Mouse (Mus musculus): ENCODE measurements around the gene Lrfn3. TPM values are rescaled to one million over a fixed set of nuclear protein-coding genes. Genes with fewer than 3 reads are reported as not detected.

The Lrfn3 gene
- 7.2 TPM in 2 replicates for polyA plus RNA-seq (2014; fragmentation: Nextera tagmentation; extraction: Ambion mirVana)

DNA sequence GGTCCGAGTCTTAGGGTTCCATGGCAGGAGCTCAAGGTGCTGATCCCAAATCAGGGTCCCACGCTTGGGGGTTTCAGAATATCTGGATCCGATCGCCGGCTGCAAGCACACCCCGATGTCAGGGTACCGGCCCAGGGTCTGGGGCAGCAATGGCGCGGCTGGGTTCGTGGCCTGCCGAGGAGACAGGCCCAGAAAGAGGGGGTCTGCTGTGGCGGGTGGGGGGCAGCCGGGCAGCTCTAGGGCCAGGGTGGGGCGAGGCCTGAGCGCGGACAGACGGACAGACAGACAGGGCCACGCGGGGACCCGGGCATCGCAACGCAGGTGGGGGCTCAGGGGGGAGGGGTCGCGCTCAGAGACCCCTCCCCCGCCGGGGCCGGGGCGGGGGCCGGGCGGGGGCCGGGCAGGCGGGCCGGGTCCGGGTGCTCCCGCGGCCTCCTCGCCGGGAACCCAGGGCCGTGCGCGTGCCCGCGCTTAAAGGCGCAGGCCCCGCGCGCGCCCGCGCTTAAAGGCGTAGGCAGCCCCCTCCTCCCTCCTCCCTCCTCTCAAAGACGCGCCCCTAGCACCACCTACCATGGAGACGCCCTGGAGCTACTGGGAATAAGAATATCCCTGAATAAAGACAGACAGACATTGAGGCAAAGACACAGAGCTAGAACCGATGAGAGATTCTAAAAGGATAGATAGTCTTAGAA, at the start of gene Lrfn3:
Lrfn3 (minus strand) TSS at position 121 of the 692 bp plus-strand sequence.
- Histone ChIP-seq H3K36me3 (ENCODE audit: control insufficient read depth, insufficient read depth, low read length) (peaks cover 4% of the 10 kb centered on the region; the same call in 1 of the 2 replicates), H3K27ac (ENCODE audit: low read depth, low read length) (no peak within 1 kb of the TSS), H3K4me3 (ENCODE audit: low read depth, low read length) (peak within 1 kb of the TSS; percentile 73), H3K4me2 (ENCODE audit: low read depth, low read length, severe bottlenecking) (peak within 1 kb of the TSS; percentile 81), H3K9me3 (ENCODE audit: control insufficient read depth, low read length) (no peaks in the 10 kb centered on the region), H3K27me3 (ENCODE audit: control insufficient read depth, insufficient read depth, low read length) (no peaks in the 10 kb centered on the region), H3K4me1 (replicated peaks; ENCODE audit: control insufficient read depth, insufficient read depth, low read length) (peaks cover 3% of the 10 kb centered on the region), H3K9ac (ENCODE audit: low read length) (peak within 1 kb of the TSS; percentile 92)
- WGBS = 1% methylated on average over 44 of the region's 55 CpGs
- DNase-seq (ENCODE audit: low spot score) (peak; percentile 87), ATAC-seq (replicated peaks; ENCODE audit: low FRiP score) (peak; percentile 72)

DNA sequence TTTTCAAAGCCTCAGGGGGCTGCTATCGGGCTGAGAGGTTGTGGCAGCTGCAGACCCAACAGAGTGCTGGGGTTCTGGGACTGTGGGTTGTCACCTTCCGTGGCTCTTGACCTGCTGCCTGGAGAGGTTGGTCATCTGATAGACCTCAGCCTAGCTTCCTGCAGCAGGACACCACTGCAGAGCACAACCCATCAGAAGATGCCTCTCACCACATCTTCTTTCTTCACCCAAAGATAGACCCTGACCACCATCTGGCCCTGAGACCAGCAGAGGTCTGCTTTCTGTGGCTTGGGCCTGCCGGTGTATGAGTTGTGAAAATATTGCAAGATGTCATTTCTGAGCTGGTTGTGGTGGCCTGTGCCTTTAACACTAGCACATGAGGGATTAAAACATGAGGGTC, 48.5 kb upstream of the Lrfn3 start:
- no peaks in the 10 kb centered on the region for H3K9me3 ChIP-seq (ENCODE audit: control insufficient read depth, low read length)
- H3K36me3 ChIP-seq (ENCODE audit: control insufficient read depth, insufficient read depth, low read length) = no peaks in the 10 kb centered on the region
- no peaks in the 10 kb centered on the region for H3K27me3 ChIP-seq (ENCODE audit: control insufficient read depth, insufficient read depth, low read length)
- no peak overlapping the region for H3K9ac ChIP-seq (ENCODE audit: low read length)
- no peak for ATAC-seq (replicated peaks; ENCODE audit: low FRiP score)
- no peaks in the 10 kb centered on the region for H3K4me1 ChIP-seq (replicated peaks; ENCODE audit: control insufficient read depth, insufficient read depth, low read length)
- 80% methylated on average over 3 of the region's 3 CpGs for WGBS
- no peak overlapping the region for H3K27ac ChIP-seq (ENCODE audit: low read depth, low read length)
- no peak for DNase-seq (ENCODE audit: low spot score)
- no peak overlapping the region for H3K4me2 ChIP-seq (ENCODE audit: low read depth, low read length, severe bottlenecking)
- H3K4me3 ChIP-seq (ENCODE audit: low read depth, low read length) = no peak overlapping the region

DNA sequence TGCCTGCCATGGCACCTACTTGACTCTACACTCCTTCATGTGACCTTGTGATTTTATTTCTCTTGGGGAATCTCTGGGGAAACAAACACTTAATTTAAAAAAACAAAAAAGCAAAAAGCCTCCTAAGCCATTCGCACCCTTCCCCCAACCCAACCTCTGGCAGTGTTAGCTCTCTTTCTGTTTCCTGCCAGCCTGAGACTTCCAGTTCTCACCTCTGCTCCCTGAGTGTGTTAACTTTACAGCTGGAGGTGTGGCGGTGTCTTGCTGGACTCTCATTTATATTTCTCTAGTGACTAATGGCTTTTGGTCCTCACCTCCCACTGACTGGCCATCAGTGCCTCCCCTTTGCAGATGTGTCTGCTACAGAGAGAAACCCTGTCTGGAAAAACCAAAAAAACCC, 47.2 kb upstream of the Lrfn3 start:
- ATAC-seq (replicated peaks; ENCODE audit: low FRiP score) (no peak), DNase-seq (ENCODE audit: low spot score) (no peak)
- WGBS = 85% methylated on average over 2 of the region's 2 CpGs
- no peaks in the 10 kb centered on the region for H3K4me1 ChIP-seq (replicated peaks; ENCODE audit: control insufficient read depth, insufficient read depth, low read length)
- H3K9me3 ChIP-seq (ENCODE audit: control insufficient read depth, low read length) = no peaks in the 10 kb centered on the region
- no peaks in the 10 kb centered on the region for H3K27me3 ChIP-seq (ENCODE audit: control insufficient read depth, insufficient read depth, low read length)
- no peak overlapping the region for H3K9ac ChIP-seq (ENCODE audit: low read length)
- H3K4me2 ChIP-seq (ENCODE audit: low read depth, low read length, severe bottlenecking) = no peak overlapping the region
- H3K36me3 ChIP-seq (ENCODE audit: control insufficient read depth, insufficient read depth, low read length) = no peaks in the 10 kb centered on the region
- no peak overlapping the region for H3K4me3 ChIP-seq (ENCODE audit: low read depth, low read length)
- H3K27ac ChIP-seq (ENCODE audit: low read depth, low read length) = no peak overlapping the region

DNA sequence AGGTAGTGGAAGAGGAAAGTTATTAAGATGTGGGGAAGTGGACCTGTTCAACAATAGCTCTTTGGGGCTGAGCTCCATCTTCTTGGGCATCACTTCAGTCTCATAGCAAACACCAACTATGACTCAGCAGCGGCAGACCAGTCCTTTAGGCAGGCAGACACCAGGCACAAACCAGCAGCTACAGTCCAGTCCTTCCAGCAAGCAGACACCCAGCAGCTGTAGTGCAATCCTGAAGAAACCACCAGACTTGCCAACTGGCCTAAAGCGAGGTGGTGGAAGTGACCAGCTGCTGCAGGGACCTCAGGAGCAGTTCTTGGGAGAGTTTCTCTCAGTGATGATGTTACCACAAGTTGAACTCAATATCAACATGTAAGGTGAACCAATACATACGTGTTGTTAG, 46.1 kb upstream of the Lrfn3 start:
- Histone ChIP-seq H3K27me3 (ENCODE audit: control insufficient read depth, insufficient read depth, low read length) (no peaks in the 10 kb centered on the region), H3K36me3 (ENCODE audit: control insufficient read depth, insufficient read depth, low read length) (no peaks in the 10 kb centered on the region), H3K4me3 (ENCODE audit: low read depth, low read length) (no peak overlapping the region), H3K4me2 (ENCODE audit: low read depth, low read length, severe bottlenecking) (no peak overlapping the region), H3K4me1 (replicated peaks; ENCODE audit: control insufficient read depth, insufficient read depth, low read length) (no peaks in the 10 kb centered on the region), H3K27ac (ENCODE audit: low read depth, low read length) (no peak overlapping the region), H3K9me3 (ENCODE audit: control insufficient read depth, low read length) (no peaks in the 10 kb centered on the region), H3K9ac (ENCODE audit: low read length) (no peak overlapping the region)
- DNase-seq (ENCODE audit: low spot score) (no peak), ATAC-seq (replicated peaks; ENCODE audit: low FRiP score) (no peak)
- 88% methylated on average over 3 of the region's 3 CpGs for WGBS

DNA sequence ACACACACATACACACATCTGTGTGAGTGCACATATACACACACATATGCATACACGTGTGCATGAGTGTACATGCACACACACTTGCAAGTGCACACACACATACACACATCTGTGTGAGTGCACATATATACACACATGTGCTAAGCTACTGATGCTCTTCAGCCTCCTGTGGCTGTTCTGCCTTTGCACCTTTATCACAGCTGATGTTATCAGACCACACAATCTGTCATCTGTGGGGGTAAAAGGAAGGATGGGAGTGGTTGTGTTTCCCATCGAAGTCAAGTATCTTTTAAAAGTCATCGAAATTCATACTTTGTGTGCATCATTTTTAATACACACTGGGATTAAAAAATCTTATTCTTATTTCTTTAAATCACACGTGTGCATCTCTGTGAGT, 39.8 kb upstream of the Lrfn3 start:
- WGBS = 73% methylated on average over 4 of the region's 4 CpGs
- Histone ChIP-seq H3K27ac (ENCODE audit: low read depth, low read length) (no peak overlapping the region), H3K9me3 (ENCODE audit: control insufficient read depth, low read length) (no peaks in the 10 kb centered on the region), H3K4me3 (ENCODE audit: low read depth, low read length) (no peak overlapping the region), H3K4me2 (ENCODE audit: low read depth, low read length, severe bottlenecking) (no peak overlapping the region), H3K36me3 (ENCODE audit: control insufficient read depth, insufficient read depth, low read length) (no peaks in the 10 kb centered on the region), H3K9ac (ENCODE audit: low read length) (no peak overlapping the region), H3K4me1 (replicated peaks; ENCODE audit: control insufficient read depth, insufficient read depth, low read length) (no peaks in the 10 kb centered on the region), H3K27me3 (ENCODE audit: control insufficient read depth, insufficient read depth, low read length) (no peaks in the 10 kb centered on the region)
- DNase-seq (ENCODE audit: low spot score) = no peak
- no peak for ATAC-seq (replicated peaks; ENCODE audit: low FRiP score)

DNA sequence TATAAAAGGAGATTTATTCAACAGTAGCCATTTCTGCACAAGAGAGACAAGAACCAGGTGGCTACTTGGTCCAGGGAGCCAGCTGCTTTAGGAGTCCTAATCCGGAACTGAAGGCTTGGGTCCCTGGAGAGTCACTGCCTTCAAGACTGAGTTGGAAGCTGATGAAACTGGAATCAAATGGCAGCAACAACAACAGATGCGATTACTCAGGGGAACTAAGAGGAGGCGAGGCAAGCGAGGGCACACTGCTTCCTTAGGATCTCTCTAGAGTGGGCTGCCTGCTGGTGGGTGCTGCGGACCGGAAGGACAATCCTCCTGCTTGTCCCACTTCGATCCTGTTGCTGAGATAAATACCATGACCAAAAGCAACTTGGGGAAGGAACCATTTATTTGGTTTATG, 37.1 kb upstream of the Lrfn3 start:
- Histone ChIP-seq H3K9me3 (ENCODE audit: control insufficient read depth, low read length) (no peaks in the 10 kb centered on the region), H3K4me3 (ENCODE audit: low read depth, low read length) (no peak overlapping the region), H3K4me1 (replicated peaks; ENCODE audit: control insufficient read depth, insufficient read depth, low read length) (no peaks in the 10 kb centered on the region), H3K27me3 (ENCODE audit: control insufficient read depth, insufficient read depth, low read length) (no peaks in the 10 kb centered on the region), H3K9ac (ENCODE audit: low read length) (no peak overlapping the region), H3K27ac (ENCODE audit: low read depth, low read length) (no peak overlapping the region), H3K36me3 (ENCODE audit: control insufficient read depth, insufficient read depth, low read length) (no peaks in the 10 kb centered on the region), H3K4me2 (ENCODE audit: low read depth, low read length, severe bottlenecking) (no peak overlapping the region)
- 65% methylated on average over 7 of the region's 7 CpGs for WGBS
- DNase-seq (ENCODE audit: low spot score) = no peak
- no peak for ATAC-seq (replicated peaks; ENCODE audit: low FRiP score)

DNA sequence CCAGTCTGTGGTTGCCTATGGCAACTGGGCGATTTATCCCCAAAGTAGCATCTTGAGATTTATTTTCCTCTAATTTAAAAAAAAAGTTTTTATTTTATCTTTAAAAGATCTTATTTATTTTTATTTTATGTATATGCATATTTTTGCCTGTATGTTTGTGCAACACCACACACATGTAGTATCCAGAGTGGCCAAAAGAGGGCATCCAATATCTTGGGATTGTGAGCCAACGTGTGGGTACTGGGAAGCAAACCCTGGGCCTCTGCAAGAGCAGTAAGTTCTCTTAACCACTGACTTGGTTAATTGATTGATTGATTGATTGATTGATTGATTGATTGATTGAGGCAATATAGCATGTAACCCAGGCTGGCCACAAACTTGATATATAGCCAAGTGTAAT, 32.3 kb upstream of the Lrfn3 start:
- H3K27ac ChIP-seq (ENCODE audit: low read depth, low read length) = no peak overlapping the region
- WGBS = 39% methylated on average over 2 of the region's 2 CpGs
- peak; percentile 41 for DNase-seq (ENCODE audit: low spot score)
- H3K9ac ChIP-seq (ENCODE audit: low read length) = no peak overlapping the region
- no peaks in the 10 kb centered on the region for H3K9me3 ChIP-seq (ENCODE audit: control insufficient read depth, low read length)
- H3K4me3 ChIP-seq (ENCODE audit: low read depth, low read length) = no peak overlapping the region
- H3K36me3 ChIP-seq (ENCODE audit: control insufficient read depth, insufficient read depth, low read length) = no peaks in the 10 kb centered on the region
- no peak for ATAC-seq (replicated peaks; ENCODE audit: low FRiP score)
- no peaks in the 10 kb centered on the region for H3K27me3 ChIP-seq (ENCODE audit: control insufficient read depth, insufficient read depth, low read length)
- H3K4me1 ChIP-seq (replicated peaks; ENCODE audit: control insufficient read depth, insufficient read depth, low read length) = no peaks in the 10 kb centered on the region
- H3K4me2 ChIP-seq (ENCODE audit: low read depth, low read length, severe bottlenecking) = no peak overlapping the region

DNA sequence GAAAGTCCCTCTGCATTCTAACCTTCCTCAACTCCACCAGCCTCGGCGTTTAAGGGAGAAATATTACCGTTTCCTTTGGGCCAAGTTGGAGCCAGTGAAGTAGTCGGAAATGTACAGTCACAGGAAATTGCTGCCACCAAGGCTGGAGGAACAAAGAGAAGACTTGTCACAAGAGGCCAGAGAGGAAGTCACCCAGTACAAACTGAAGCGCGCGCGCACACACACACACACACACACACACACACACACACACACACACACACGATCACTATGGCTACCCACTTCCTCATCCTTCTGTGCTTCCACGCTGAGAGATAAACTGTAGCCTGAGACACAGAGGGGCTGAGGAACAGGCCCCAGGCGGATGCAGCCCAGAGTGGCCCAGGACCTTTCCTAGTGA, 31.8 kb upstream of the Lrfn3 start:
- Histone ChIP-seq H3K9ac (ENCODE audit: low read length) (no peak overlapping the region), H3K9me3 (ENCODE audit: control insufficient read depth, low read length) (no peaks in the 10 kb centered on the region), H3K4me1 (replicated peaks; ENCODE audit: control insufficient read depth, insufficient read depth, low read length) (no peaks in the 10 kb centered on the region), H3K4me2 (ENCODE audit: low read depth, low read length, severe bottlenecking) (no peak overlapping the region), H3K27ac (ENCODE audit: low read depth, low read length) (no peak overlapping the region), H3K36me3 (ENCODE audit: control insufficient read depth, insufficient read depth, low read length) (no peaks in the 10 kb centered on the region), H3K27me3 (ENCODE audit: control insufficient read depth, insufficient read depth, low read length) (no peaks in the 10 kb centered on the region), H3K4me3 (ENCODE audit: low read depth, low read length) (no peak overlapping the region)
- no peak for ATAC-seq (replicated peaks; ENCODE audit: low FRiP score)
- DNase-seq (ENCODE audit: low spot score) = peak; percentile 44
- WGBS = 82% methylated on average over 11 of the region's 11 CpGs

DNA sequence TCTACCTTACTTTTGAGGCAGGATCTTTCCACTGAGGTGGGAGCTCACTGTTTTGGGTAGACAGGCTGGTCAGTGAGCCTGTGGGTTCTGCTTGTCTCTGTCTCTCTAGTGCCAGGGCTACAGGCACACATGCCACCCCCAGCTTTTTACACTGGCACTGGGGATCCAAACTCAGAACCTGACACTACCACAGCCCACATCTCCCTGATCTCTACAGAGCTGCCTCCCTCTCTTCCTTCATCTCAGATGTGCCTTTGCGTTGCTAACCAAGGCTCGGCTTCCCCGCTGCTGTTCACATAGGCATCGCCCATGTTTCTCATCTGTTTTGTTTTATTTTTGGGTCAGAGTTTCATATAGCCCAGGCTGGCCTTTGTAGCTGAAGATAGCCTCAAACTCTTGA, 31.1 kb upstream of the Lrfn3 start:
- Histone ChIP-seq H3K9ac (ENCODE audit: low read length) (no peak overlapping the region), H3K4me1 (replicated peaks; ENCODE audit: control insufficient read depth, insufficient read depth, low read length) (no peaks in the 10 kb centered on the region), H3K9me3 (ENCODE audit: control insufficient read depth, low read length) (no peaks in the 10 kb centered on the region), H3K36me3 (ENCODE audit: control insufficient read depth, insufficient read depth, low read length) (no peaks in the 10 kb centered on the region), H3K4me3 (ENCODE audit: low read depth, low read length) (no peak overlapping the region), H3K27me3 (ENCODE audit: control insufficient read depth, insufficient read depth, low read length) (no peaks in the 10 kb centered on the region), H3K4me2 (ENCODE audit: low read depth, low read length, severe bottlenecking) (no peak overlapping the region), H3K27ac (ENCODE audit: low read depth, low read length) (no peak overlapping the region)
- DNase-seq (ENCODE audit: low spot score) (peak; percentile 30), ATAC-seq (replicated peaks; ENCODE audit: low FRiP score) (no peak)
- 77% methylated on average over 4 of the region's 4 CpGs for WGBS
